ENCODE assay signal across 19 mouse cellular contexts in the genomic region with DNA sequence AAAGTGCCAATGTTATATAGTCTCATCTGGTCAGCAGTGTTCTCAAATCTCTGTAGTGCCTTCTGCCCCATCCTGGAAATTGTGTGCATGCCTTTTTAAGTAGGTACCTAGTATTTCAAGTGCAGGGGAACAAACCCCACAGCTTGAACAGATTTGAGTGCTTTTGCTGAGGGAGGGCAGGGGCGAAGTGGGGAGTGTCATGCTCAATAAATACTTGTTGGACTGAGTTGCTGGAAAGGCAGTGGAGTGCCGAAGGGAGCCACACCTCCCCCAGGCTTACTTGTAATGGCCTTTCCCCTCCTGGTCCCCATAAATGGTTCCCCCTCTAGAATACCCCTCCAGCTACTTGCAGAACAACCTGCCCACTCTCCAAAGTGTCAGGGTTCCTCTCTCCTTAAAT. TPM values are rescaled to one million over a fixed set of nuclear protein-coding genes. Genes with fewer than 3 reads are reported as not detected.
DNase-seq lines count a peak whose midpoint lies in the region; ATAC-seq and TF ChIP-seq lines count a peak whose summit lies in the region.
"Had no signal": no experiment of that assay in that cellular context is flagged by ENCODE, and none has a peak within 500 bp of the region (broad histone marks: within the 10 kb centered on the region; RNA-seq: fewer than 3 reads in every experiment).

No protein-coding gene starts in this region.

- H3K4me3 ChIP-seq in heart, embryonic 14.5 days (ENCODE audit: control insufficient read depth in 1 of 2, insufficient read depth in 1 of 2, low read depth in 1 of 2, low read length in 2 of 2), result no peak overlapping the region
- no peak overlapping the region for H3K4me3 ChIP-seq in lung, embryonic 15.5 days
- H3K4me3 ChIP-seq in liver, postnatal 0 days (ENCODE audit: low read depth, low read length), result peak overlapping the region; percentile 89; the same call in 1 of the 2 replicates
- H3K4me3 ChIP-seq: embryonic facial prominence, embryonic 10.5 days; forebrain, embryonic 13.5 days; hindbrain, embryonic 13.5 days; left cerebral cortex, adult 2 months; midbrain, embryonic 12.5 days had no signal

- no peak overlapping the region for H3K27ac ChIP-seq in heart, embryonic 14.5 days (replicated peaks in 1 of 2; ENCODE audit: control insufficient read depth in 1 of 2, insufficient read depth in 1 of 2, low read depth in 2 of 2, low read length in 2 of 2)
- peak overlapping the region; percentile 75 for H3K27ac ChIP-seq in lung, embryonic 15.5 days
- H3K27ac ChIP-seq in liver, postnatal 0 days (ENCODE audit: low read depth), result no peak overlapping the region
- H3K27ac ChIP-seq: embryonic facial prominence, embryonic 10.5 days; forebrain, embryonic 13.5 days; hindbrain, embryonic 13.5 days; left cerebral cortex, adult 2 months; midbrain, embryonic 12.5 days had no signal

- TF ChIP-seq CTCF in liver, postnatal 0 days (IDR thresholded peaks at IDR 0.05; ENCODE audit: low read depth), result no peak

- no peak overlapping the region; the same call in 1 of the 2 replicates for H3K9ac ChIP-seq in heart, embryonic 14.5 days (ENCODE audit: low read length)
- H3K9ac ChIP-seq in lung, embryonic 15.5 days, result no peak overlapping the region
- H3K9ac ChIP-seq in liver, postnatal 0 days (replicated peaks), result 0 out of 2 replicates have a peak overlapping the region, but pooled peaks have one; percentile 26
- H3K9ac ChIP-seq: forebrain, embryonic 13.5 days; midbrain, embryonic 12.5 days had no signal

- no peaks in the 10 kb centered on the region for H3K9me3 ChIP-seq in heart, embryonic 14.5 days (ENCODE audit: control insufficient read depth, low read length)
- H3K9me3 ChIP-seq in lung, embryonic 15.5 days, result no peaks in the 10 kb centered on the region
- H3K9me3 ChIP-seq in liver, postnatal 0 days (ENCODE audit: low read length), result no peaks in the 10 kb centered on the region
- H3K9me3 ChIP-seq: embryonic facial prominence, embryonic 10.5 days; forebrain, embryonic 13.5 days; hindbrain, embryonic 13.5 days; midbrain, embryonic 12.5 days had no signal

- no peak for DNase-seq in heart, adult 8-10 months (ENCODE audit: low spot score)
- DNase-seq in lung, postnatal 14 days, result no peak
- no peak for DNase-seq in liver, postnatal 0 days
- DNase-seq in gastrocnemius, adult 18-20 months (ENCODE audit: low spot score), result no peak
- no peak for DNase-seq in adrenal gland, adult 18-20 months (ENCODE audit: low spot score in 2 of 2)
- DNase-seq: adrenal gland, postnatal 36 days; cerebellum, adult 11 months; cerebellum, postnatal 10 days; kidney, adult 11 months; kidney, postnatal 4 days; right cerebral cortex, postnatal 14 days; spleen, adult 18-20 months had no signal

- no peaks in the 10 kb centered on the region for H3K27me3 ChIP-seq in heart, embryonic 14.5 days (ENCODE audit: control insufficient read depth, insufficient read depth, low read length)
- no peaks in the 10 kb centered on the region for H3K27me3 ChIP-seq in lung, embryonic 15.5 days
- no peaks in the 10 kb centered on the region for H3K27me3 ChIP-seq in liver, postnatal 0 days (ENCODE audit: insufficient read depth, low read length)
- H3K27me3 ChIP-seq: forebrain, embryonic 13.5 days; hindbrain, embryonic 13.5 days; midbrain, embryonic 12.5 days had no signal

- 79% methylated on average over 2 of the region's 2 CpGs for WGBS in heart, embryonic 14.5 days
- WGBS in lung, embryonic 15.5 days, result 50% methylated on average over 2 of the region's 2 CpGs
- WGBS in liver, postnatal 0 days (ENCODE audit: insufficient replicate concordance), result 76% methylated on average over 2 of the region's 2 CpGs

- peaks cover 13% of the 10 kb centered on the region for H3K36me3 ChIP-seq in heart, embryonic 14.5 days (ENCODE audit: control insufficient read depth, insufficient read depth, low read length)
- peaks cover 8% of the 10 kb centered on the region; the same call in 1 of the 2 replicates for H3K36me3 ChIP-seq in lung, embryonic 15.5 days
- H3K36me3 ChIP-seq in liver, postnatal 0 days (replicated peaks; ENCODE audit: insufficient read depth, low read length), result peaks cover 69% of the 10 kb centered on the region
- H3K36me3 ChIP-seq: midbrain, embryonic 12.5 days had no signal

- ATAC-seq in heart, embryonic 14.5 days (ENCODE audit: insufficient number of reproducible peaks, insufficient read depth, low FRiP score, low read depth), result no peak
- 0 out of 2 replicates have a peak, but pooled peaks have one; percentile 40 for ATAC-seq in lung, embryonic 15.5 days (ENCODE audit: borderline replicate concordance, extremely low read depth, low FRiP score, low TSS enrichment)
- no peak for ATAC-seq in liver, postnatal 0 days
- ATAC-seq: forebrain, embryonic 13.5 days had no signal

- TF ChIP-seq EP300 in liver, postnatal 0 days (IDR thresholded peaks at IDR 0.05; ENCODE audit: low read depth), result no peak

- H3K4me1 ChIP-seq in heart, embryonic 14.5 days (ENCODE audit: control insufficient read depth in 2 of 2, insufficient read depth in 2 of 2, low read length in 2 of 2), result peaks cover 0 to 7% of the 10 kb centered on the region in 2 experiments; a peak in 2 of 4 replicates
- peaks cover 49% of the 10 kb centered on the region for H3K4me1 ChIP-seq in lung, embryonic 15.5 days
- H3K4me1 ChIP-seq in liver, postnatal 0 days (ENCODE audit: insufficient read depth), result peaks cover 38% of the 10 kb centered on the region

- H3K4me2 ChIP-seq in heart, embryonic 14.5 days (ENCODE audit: low read length), result 0 out of 2 replicates have a peak overlapping the region, but pooled peaks have one; percentile 8
- H3K4me2 ChIP-seq in lung, embryonic 15.5 days, result no peak overlapping the region; the same call in 1 of the 2 replicates
- peak overlapping the region; percentile 74; the same call in 1 of the 2 replicates for H3K4me2 ChIP-seq in liver, postnatal 0 days (ENCODE audit: low read depth, low read length)
- H3K4me2 ChIP-seq: forebrain, embryonic 13.5 days; hindbrain, embryonic 13.5 days; midbrain, embryonic 12.5 days had no signal

RNA-seq across cellular contexts. Expression of a gene that starts 7.4 kb away (rescaled TPM):
- 5.4 and 6.3 TPM in 2 replicates for polyA plus RNA-seq in heart, embryonic 14.5 days (2014; fragmentation: Nextera tagmentation; extraction: Ambion mirVana)
- 1 to 10 TPM; 5.1 to 6.6 (median 6.0) TPM for total RNA-seq in heart, adult 8-10 months (2022)
- polyA plus RNA-seq in lung, embryonic 15.5 days (2015; fragmentation: Nextera tagmentation; extraction: Ambion mirVana), result 13.0 and 13.8 TPM in 2 replicates
- polyA plus RNA-seq in liver, postnatal 0 days (2015; fragmentation: Nextera tagmentation; extraction: Ambion mirVana), result 60.1 and 61.8 TPM in 2 replicates
- 1 to 10 TPM; 1.6 to 2.6 TPM for total RNA-seq in gastrocnemius, adult 18-20 months (2021)
- 10 to 100 TPM; 11.7 to 21.8 TPM for total RNA-seq in adrenal gland, adult 18-20 months (2021)

RNA-seq across cellular contexts. Expression of a gene that starts 34.1 kb away (rescaled TPM):
- polyA plus RNA-seq in heart, embryonic 14.5 days (2014; fragmentation: Nextera tagmentation; extraction: Ambion mirVana), result 45.4 and 45.6 TPM in 2 replicates
- 10 to 100 TPM; 27.2 to 37.8 (median 32.3) TPM for total RNA-seq in heart, adult 8-10 months (2022)
- 78.0 and 80.1 TPM in 2 replicates for polyA plus RNA-seq in lung, embryonic 15.5 days (2015; fragmentation: Nextera tagmentation; extraction: Ambion mirVana)
- 16.8 and 19.4 TPM in 2 replicates for polyA plus RNA-seq in liver, postnatal 0 days (2015; fragmentation: Nextera tagmentation; extraction: Ambion mirVana)
- total RNA-seq in gastrocnemius, adult 18-20 months (2021), result 10 to 100 TPM; 19.7 to 23.9 TPM
- total RNA-seq in adrenal gland, adult 18-20 months (2021), result 10 to 100 TPM; 54.9 to 59.0 TPM

RNA-seq across cellular contexts. Expression of a gene that starts 40.3 kb away (rescaled TPM):
- 74.6 and 75.4 TPM in 2 replicates for polyA plus RNA-seq in heart, embryonic 14.5 days (2014; fragmentation: Nextera tagmentation; extraction: Ambion mirVana)
- 10 to 100 TPM; 35.4 to 42.2 (median 36.5) TPM for total RNA-seq in heart, adult 8-10 months (2022)
- 100 and 102 TPM in 2 replicates for polyA plus RNA-seq in lung, embryonic 15.5 days (2015; fragmentation: Nextera tagmentation; extraction: Ambion mirVana)
- polyA plus RNA-seq in liver, postnatal 0 days (2015; fragmentation: Nextera tagmentation; extraction: Ambion mirVana), result 38.4 and 40.1 TPM in 2 replicates
- total RNA-seq in gastrocnemius, adult 18-20 months (2021), result 10 to 100 TPM; 43.9 to 44.1 TPM
- 10 to 100 TPM; 55.7 to 65.8 TPM for total RNA-seq in adrenal gland, adult 18-20 months (2021)
